Mouse (Mus musculus): Measurements from ENCODE around the gene Ggt1.

Ggt1 gene

DNA sequence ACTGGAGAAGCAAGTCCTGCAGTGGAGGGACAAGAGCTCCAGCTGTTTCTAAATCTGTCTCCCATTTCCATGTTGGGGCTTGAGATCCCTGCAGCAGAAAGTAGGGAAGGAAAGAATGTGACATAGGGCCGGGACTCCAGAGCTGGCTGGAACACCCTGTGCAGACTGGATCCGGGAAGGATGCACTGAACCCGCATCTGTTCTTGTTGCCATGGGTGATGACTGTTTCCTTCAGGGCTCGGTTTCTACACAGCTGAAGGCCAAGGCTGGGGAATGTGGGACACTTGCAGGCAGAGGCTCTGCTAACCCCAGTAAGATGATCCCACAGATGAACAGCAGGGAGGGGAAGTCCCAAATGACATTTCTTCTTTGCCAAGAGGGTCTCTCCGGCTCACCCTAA lies 71.2 kb downstream of the Ggt1 start:
- DNase-seq (ENCODE audit: low spot score in 2 of 2): no peak

DNA sequence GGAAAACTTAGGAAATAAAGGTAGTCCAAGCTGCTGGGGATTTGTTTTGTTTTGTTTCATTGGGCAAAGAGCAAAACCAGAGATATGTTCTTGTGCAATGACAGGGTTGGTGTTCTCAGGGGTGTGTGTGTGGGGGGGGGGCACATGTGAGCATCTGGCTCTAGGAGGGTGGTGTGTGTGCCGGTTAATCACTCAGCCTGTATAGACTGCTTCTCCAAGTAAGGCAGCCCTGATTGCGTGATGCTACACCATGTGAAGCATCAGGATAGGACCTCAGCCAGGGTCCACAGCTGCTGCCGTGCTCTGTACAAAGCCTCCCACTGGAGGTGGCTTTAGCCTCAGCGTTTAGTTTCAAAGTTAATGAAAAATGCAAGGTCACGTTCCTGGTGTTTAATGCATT lies 71.6 kb downstream of the Ggt1 start:
- no peak for DNase-seq (ENCODE audit: low spot score in 2 of 2)

DNA sequence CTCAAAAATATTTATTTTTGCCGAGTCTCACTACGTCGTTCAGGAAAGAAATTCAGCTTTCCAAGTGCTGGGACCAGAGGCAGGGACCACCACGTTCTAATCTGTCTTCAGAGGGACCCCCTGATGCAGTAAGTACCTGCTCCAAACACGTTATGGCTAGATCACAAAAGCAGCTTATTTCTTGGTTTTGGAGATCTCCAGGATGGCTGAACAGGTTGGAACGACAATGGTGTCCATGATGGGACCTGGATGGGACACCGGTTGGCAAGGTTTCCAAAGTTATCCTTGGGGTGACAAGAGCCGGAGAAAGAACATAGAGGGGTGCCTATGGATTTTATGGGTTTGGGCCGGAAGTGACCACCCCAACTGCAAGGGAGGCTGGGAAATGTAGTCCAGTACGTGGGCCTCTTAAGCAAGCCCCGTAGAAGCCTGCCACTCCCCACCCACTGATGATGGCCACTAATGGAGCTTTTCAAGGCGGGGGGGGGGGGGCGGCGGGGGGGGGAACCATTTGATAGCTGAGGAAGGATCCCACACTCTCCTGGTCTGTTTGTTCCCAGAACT lies 72.3 kb downstream of the Ggt1 start:
- DNase-seq (ENCODE audit: low spot score in 2 of 2): no peak

DNA sequence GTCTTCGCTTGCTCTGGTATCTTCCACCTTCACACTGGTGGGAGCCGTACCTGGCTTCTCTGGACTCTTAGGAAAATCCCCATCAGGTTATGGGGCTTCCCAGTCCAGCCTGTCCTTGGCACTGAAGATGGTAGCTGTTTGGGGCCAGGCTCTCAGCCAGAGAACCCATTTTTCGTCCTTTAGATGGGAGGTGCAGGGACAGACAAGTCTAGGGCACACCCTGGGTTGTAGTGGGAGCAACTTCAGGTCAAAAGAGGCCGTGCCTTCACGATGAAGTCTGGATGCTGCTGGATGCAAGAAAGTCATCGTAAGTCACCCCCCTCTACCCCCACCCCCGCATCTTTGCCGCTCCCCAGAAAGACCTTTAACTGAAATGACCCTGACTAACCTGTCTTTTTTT lies 73.2 kb downstream of the Ggt1 start:
- DNase-seq (ENCODE audit: low spot score in 2 of 2): no peak

DNA sequence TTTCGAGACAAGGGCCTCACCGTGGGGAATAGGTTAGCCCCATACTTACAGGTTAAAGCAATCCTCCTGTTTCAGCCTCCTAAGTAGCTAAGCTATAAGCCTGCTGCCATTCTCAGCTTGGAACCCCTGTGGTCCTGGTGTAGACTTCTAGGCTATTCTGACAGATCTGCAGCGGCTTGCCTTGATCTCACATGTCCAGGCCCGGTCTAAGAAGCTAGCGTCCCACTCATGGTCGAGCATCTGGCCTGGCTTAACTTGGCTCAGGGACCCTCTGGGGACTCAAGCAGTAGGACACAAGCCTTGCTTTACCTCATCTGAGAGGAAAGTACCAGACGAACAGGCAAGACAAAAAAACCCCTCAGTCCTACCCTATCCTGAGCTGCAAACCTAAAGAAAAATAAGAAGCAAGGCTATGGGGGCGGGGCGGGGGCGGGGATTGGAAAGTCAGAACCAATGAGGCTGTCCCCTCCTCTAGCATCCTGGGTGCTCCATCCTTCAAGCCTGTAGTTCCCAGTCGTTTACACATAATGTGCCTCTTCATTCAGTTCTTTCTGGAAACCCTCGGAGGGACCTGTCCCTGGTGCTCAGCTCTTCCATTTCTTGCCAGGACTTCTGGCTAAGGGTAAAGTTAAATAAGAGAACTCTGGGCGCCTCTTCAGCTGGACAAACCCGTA lies 73.8 kb downstream of the Ggt1 start:
- no peak for DNase-seq (ENCODE audit: low spot score in 2 of 2)

DNA sequence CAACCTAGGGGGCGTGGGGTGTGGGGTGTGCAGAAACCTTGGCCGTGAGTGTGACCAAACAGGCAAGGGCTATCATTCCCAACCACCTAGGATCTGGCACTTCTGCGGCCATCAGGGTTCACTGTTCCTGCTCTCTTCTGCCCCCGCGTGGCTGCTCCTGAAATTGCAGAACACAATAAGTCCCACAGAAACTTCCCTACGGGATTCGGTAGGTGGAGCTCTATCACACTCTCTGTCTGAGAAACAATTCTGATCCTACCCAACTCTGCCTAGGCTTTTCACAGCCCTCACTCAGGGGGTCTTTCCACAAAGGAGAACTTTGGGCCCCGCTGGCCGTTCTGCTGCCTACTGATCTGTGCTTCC lies 74.3 kb downstream of the Ggt1 start:
- DNase-seq (ENCODE audit: low spot score in 2 of 2): peak; percentile 88 to 93
